Mouse (Mus musculus) liver, adult 2 months (tissue): ENCODE measurements around the gene Taf13. TPM values are rescaled to one million over a fixed set of nuclear protein-coding genes. Genes with fewer than 3 reads are reported as not detected.

ENCODE experiments used
- DNase-seq: peaks from one replicate; pipeline ENCODE4 v3.0.0-alpha.2; 2011; ENCODE audit warnings: low read depth, low spot score; ENCODE audit errors: extremely low read depth
- H3K27ac ChIP-seq: fragments of 200-500 bp; replicated peaks from 2 replicates; pipeline ENCODE4 v1.5.1; 2012; ENCODE audit warnings: low read depth, mild to moderate bottlenecking, control low read depth, inconsistent platforms, low read length; ENCODE audit not compliant: insufficient read depth
- H3K27me3 ChIP-seq: fragments of 200-500 bp; 2 replicates; pipeline ENCODE4 v1.6.1; 2012; ENCODE audit warnings: mild to moderate bottlenecking, moderate library complexity, low read length, inconsistent platforms; ENCODE audit not compliant: control insufficient read depth, insufficient read depth
- H3K36me3 ChIP-seq: fragments of 200-500 bp; 2 replicates; pipeline ENCODE4 v1.6.1; 2012; ENCODE audit warnings: low read length, inconsistent platforms; ENCODE audit not compliant: control insufficient read depth, insufficient read depth
- H3K4me1 ChIP-seq: fragments of 200-500 bp; 2 replicates; pipeline ENCODE4 v1.6.1; 2011; ENCODE audit warnings: low read length; ENCODE audit not compliant: control insufficient read depth, insufficient read depth
- H3K4me3 ChIP-seq: fragments of 200-500 bp; 2 replicates; pipeline ENCODE4 v1.5.1; 2011; ENCODE audit warnings: low read depth, mild to moderate bottlenecking, control low read depth, low read length, moderate library complexity; ENCODE audit not compliant: insufficient read depth
- H3K79me2 ChIP-seq: fragments of 200-500 bp; 2 replicates; pipeline ENCODE4 v1.6.1; 2012; ENCODE audit warnings: inconsistent platforms, mild to moderate bottlenecking, low read length, moderate library complexity; ENCODE audit not compliant: control insufficient read depth, insufficient read depth
- H3K9ac ChIP-seq: fragments of 200-500 bp; 2 replicates; pipeline ENCODE4 v1.6.1; 2012; ENCODE audit warnings: low read depth, mild to moderate bottlenecking, control low read depth, inconsistent platforms, low read length
- CTCF ChIP-seq: fragments of 200-500 bp; IDR thresholded peaks from 2 replicates; pipeline ENCODE4 v1.5.1; 2011; ENCODE audit warnings: low read depth, low read length, control low read depth
- POLR2A ChIP-seq: fragments of 200-500 bp; IDR thresholded peaks from 2 replicates; pipeline ENCODE4 v1.6.1; 2011; ENCODE audit warnings: low read length, control low read depth; ENCODE audit not compliant: insufficient read depth; ENCODE audit errors: extremely low read depth
- WGBS: fragments of 180-500 bp; shearing (Covaris S2); methylation state at CpG from one replicate; pipeline ENCODE4 v1.1.7; 2018; 5-methylcytosine and 5-hydroxymethylcytosine counted together
- polyA plus RNA-seq: library from polyadenylated mRNA; depleted of rRNA; stranded (reverse); fragments of >200 nt; gene quantifications from 2 replicates; pipeline ENCODE4 v1.2.3, GENCODE M21; 2012
- total RNA-seq: library from RNA; depleted of rRNA; stranded (reverse); fragments of >200 nt; gene quantifications from 2 replicates; pipeline ENCODE4 v1.2.3, GENCODE M21; 2014

Taf13 gene
- total and polyA plus RNA-seq, 2 experiments = 2.5 to 9.9 TPM

DNA sequence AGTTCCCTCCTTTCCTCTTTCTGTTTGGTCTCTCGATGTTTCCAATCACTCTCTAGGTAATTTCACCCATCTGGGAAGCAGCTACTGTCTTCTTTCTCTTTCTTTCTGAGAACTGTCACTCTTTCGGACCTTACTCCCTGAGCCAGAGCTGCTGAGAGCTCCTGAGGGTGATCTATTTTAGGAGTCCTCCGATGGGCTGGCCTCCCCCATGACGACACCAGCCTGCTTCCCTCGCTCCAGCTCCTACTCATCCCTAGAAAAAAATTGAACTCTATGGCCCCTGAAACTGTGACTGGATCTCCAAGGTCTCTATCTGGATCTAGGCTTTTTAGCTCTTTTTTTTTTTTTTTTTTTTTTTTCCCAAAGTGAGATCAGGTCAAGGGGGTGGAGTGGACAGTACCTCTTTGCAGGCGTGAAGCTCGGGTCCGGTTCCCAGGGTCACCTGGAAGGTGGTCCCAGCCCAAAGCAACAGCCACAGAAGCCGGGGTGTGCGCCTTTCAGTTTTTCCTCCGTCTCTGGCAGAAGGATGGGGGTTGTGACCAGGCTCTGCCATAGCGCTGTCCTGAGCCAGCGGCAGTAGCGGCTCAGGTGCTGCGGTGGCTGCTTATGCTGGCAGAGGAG, 35.5 kb upstream of the Taf13 start:
- TF ChIP-seq CTCF (no peak), POLR2A (no peak)
- Histone ChIP-seq H3K27ac (no peak overlapping the region), H3K9ac (no peak overlapping the region), H3K36me3 (no peaks in the 10 kb centered on the region), H3K4me3 (no peak overlapping the region), H3K79me2 (no peaks in the 10 kb centered on the region), H3K4me1 (peaks cover 5% of the 10 kb centered on the region; the same call in 1 of the 2 replicates), H3K27me3 (peaks cover 5% of the 10 kb centered on the region; the same call in 1 of the 2 replicates)
- 26% methylated on average over 15 of the region's 15 CpGs for WGBS
- no peak for DNase-seq

DNA sequence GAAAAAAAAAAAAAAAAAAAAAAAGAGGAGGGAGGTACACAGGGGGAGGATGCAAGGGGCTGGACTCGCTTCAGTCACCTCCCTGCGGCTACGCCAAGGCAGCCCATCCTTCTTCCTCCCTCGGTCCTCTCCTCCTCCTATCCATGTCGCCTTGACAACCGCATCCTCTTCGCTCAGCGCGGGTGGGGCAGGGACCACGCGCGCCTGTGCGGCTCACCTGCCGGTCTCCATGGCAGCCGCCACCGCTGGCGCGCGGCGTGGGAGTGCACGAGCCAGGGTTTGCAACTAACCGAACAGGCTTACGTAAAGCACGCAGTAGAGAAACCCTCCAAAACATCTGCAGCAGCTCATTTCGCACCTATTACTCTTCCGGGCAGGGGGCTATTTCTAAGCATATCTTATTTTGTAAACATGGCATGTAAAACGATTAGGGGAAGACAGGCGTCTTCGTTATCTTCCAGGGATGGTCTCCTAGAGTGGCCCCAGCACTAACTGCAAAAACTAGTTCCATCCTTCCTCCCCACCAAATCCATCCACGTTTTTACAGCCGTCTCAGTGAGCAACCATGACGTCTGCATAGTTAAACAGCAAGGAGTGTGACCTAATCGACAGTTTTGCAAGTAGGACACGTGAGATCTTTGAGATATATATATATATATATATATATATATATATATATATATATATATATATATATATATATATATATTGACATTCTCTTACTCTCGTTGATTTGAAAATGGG, 34.8 kb upstream of the Taf13 start, which contains the start of gene 5330417C22Rik:
Gene 5330417C22Rik, minus strand, starts transcription at position 20 of the 744 bp plus-strand sequence.
- H3K4me3 ChIP-seq = peak within 1 kb of the TSS; percentile 41; the same call in 1 of the 2 replicates
- no peaks in the 10 kb centered on the region for H3K36me3 ChIP-seq
- H3K27ac ChIP-seq = no peak within 1 kb of the TSS
- no peak within 1 kb of the TSS for H3K9ac ChIP-seq
- H3K27me3 ChIP-seq = peaks cover 5% of the 10 kb centered on the region; the same call in 1 of the 2 replicates
- H3K79me2 ChIP-seq = no peaks in the 10 kb centered on the region
- H3K4me1 ChIP-seq = peaks cover 5% of the 10 kb centered on the region; the same call in 1 of the 2 replicates
- WGBS = 4% methylated on average over 35 of the region's 35 CpGs
- no peak for DNase-seq
- TF ChIP-seq POLR2A = no peak
- TF ChIP-seq CTCF = no peak

DNA sequence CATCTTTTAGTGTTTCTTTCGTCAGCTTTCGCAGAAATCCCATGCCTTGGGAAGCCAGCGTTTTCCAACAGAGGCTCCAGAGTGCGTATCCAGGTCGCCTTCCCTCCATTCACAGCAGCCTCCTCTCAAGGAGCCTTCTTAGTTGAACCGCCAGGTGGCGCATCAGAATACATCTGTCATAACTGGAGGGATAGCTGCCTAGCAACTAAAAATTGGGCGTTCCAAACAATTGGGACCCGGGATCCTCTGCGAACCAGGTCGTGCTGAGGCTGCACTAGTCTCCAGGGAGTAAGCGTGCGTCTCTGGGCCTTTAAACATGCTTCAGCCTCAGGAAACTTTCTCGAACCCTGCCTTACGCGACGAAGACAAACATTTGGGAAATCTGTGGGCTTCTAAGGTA, 34.2 kb upstream of the Taf13 start:
- WGBS = 13% methylated on average over 17 of the region's 17 CpGs
- TF ChIP-seq CTCF = peak; percentile 81
- no peak for TF ChIP-seq POLR2A
- H3K79me2 ChIP-seq = no peaks in the 10 kb centered on the region
- peaks cover 5% of the 10 kb centered on the region; the same call in 1 of the 2 replicates for H3K4me1 ChIP-seq
- peaks cover 5% of the 10 kb centered on the region; the same call in 1 of the 2 replicates for H3K27me3 ChIP-seq
- peak; percentile 66 for DNase-seq
- no peak overlapping the region for H3K9ac ChIP-seq
- no peak overlapping the region for H3K27ac ChIP-seq
- no peak overlapping the region for H3K4me3 ChIP-seq
- H3K36me3 ChIP-seq = no peaks in the 10 kb centered on the region

GRCm38 (mm10) chr3:108542299-108542698, 29.2 kb upstream of the Taf13 start:
- Histone ChIP-seq H3K4me3 (no peak overlapping the region), H3K9ac (no peak overlapping the region), H3K4me1 (no peaks in the 10 kb centered on the region), H3K27me3 (no peaks in the 10 kb centered on the region), H3K79me2 (no peaks in the 10 kb centered on the region), H3K27ac (no peak overlapping the region), H3K36me3 (no peaks in the 10 kb centered on the region)
- TF ChIP-seq CTCF (no peak), POLR2A (no peak)
- DNase-seq = no peak
- 75% methylated on average over 11 of the region's 11 CpGs for WGBS

DNA sequence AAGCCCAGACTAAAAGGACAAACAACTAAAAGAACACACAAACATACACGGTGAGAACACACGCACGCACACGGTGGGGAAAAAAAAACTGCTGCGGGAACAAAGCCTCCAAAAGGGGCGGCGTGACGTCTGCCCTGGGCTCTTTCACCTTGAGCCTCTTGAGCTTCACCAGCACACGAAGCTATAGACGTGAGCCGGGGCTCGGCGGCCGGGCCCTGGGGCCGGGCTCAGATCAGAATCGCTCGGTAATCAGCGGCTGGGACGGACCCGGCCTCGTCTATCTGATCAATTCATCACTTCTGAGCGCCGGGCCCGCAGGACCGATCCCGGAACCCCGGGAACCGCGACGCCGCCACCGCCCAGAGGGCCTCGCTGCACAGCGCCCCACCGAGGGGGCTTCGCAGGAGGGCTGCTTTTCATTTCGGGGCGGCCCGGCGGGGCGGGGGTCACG, 17.4 kb upstream of the Taf13 start:
- TF ChIP-seq POLR2A (no peak), CTCF (no peak)
- Histone ChIP-seq H3K4me1 (no peaks in the 10 kb centered on the region), H3K4me3 (peak overlapping the region; percentile 77), H3K27ac (peak overlapping the region; percentile 42), H3K9ac (peak overlapping the region; percentile 88), H3K79me2 (no peaks in the 10 kb centered on the region), H3K27me3 (no peaks in the 10 kb centered on the region), H3K36me3 (peaks cover 11% of the 10 kb centered on the region; the same call in 1 of the 2 replicates)
- WGBS = under 1% methylated on average over 42 of the region's 42 CpGs
- DNase-seq = no peak
